In the genomic region with DNA sequence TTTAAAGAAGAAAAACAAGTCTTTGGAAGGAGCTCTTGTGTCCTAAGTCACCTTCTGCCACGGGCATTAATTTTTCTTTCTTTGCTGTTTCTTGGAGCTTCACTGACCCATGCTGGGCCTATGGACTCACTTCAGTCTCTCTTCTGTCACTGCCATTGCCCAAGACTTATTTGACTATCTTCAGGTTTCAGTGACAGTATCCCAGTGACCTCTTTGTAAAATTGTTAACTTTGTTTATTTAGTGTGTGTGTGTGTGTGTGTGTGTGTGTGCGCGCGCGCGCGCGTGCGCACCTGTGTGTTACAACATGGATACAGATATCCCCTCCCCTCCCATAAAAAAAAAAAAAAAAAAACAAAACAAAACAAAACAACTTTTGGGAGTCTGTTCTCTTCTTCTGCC, we compare ENCODE assay signal across 24 mouse cellular contexts. TPM values are rescaled to one million over a fixed set of nuclear protein-coding genes. Genes with fewer than 3 reads are reported as not detected.
DNase-seq lines count a peak whose midpoint lies in the region; ATAC-seq and TF ChIP-seq lines count a peak whose summit lies in the region.
"Had no signal": no experiment of that assay in that cellular context is flagged by ENCODE, and none has a peak within 500 bp of the region (broad histone marks: within the 10 kb centered on the region; RNA-seq: fewer than 3 reads in every experiment).

No protein-coding gene starts in this region.

- H3K9me3 ChIP-seq in heart, embryonic 10.5 days = no peaks in the 10 kb centered on the region
- no peaks in the 10 kb centered on the region for H3K9me3 ChIP-seq in liver, embryonic 16.5 days (replicated peaks; ENCODE audit: control insufficient read depth, low read length)
- no peaks in the 10 kb centered on the region for H3K9me3 ChIP-seq in liver, embryonic 11.5 days (ENCODE audit: control insufficient read depth, low read length)
- H3K9me3 ChIP-seq in lung, embryonic 14.5 days (ENCODE audit: low read depth, low read length) = no peaks in the 10 kb centered on the region
- H3K9me3 ChIP-seq: embryonic facial prominence, embryonic 10.5 days; embryonic facial prominence, embryonic 12.5 days; forebrain, embryonic 13.5 days; forebrain, embryonic 15.5 days had no signal

- no peaks in the 10 kb centered on the region for H3K36me3 ChIP-seq in heart, embryonic 10.5 days
- no peaks in the 10 kb centered on the region for H3K36me3 ChIP-seq in liver, embryonic 16.5 days (ENCODE audit: control insufficient read depth, insufficient read depth)
- H3K36me3 ChIP-seq in liver, embryonic 11.5 days (ENCODE audit: control insufficient read depth, insufficient read depth, low read length) = no peaks in the 10 kb centered on the region
- H3K36me3 ChIP-seq in lung, embryonic 14.5 days (ENCODE audit: insufficient read depth) = no peaks in the 10 kb centered on the region
- H3K36me3 ChIP-seq: embryonic facial prominence, embryonic 10.5 days; embryonic facial prominence, embryonic 12.5 days; forebrain, embryonic 15.5 days; G1E had no signal

- peak; percentile 7; the same call in 1 of the 2 replicates for ATAC-seq in liver, embryonic 16.5 days (ENCODE audit: low read depth)
- ATAC-seq in liver, embryonic 11.5 days (replicated peaks; ENCODE audit: low FRiP score) = no peak
- no peak for ATAC-seq in lung, embryonic 14.5 days (ENCODE audit: insufficient read depth)
- ATAC-seq: activated CD4-positive, CD25-positive, alpha-beta regulatory T cell, adult 4 months; CD4-positive, CD25-positive, alpha-beta regulatory T cell, adult 4 months; forebrain, embryonic 13.5 days; forebrain, embryonic 15.5 days; Patski had no signal

- TF ChIP-seq CTCF in lung, embryonic 14.5 days (IDR thresholded peaks at IDR 0.05; ENCODE audit: low read depth) = no peak

- no peak overlapping the region for H3K4me2 ChIP-seq in liver, embryonic 16.5 days (ENCODE audit: low read depth, low read length)
- no peak overlapping the region for H3K4me2 ChIP-seq in liver, embryonic 11.5 days
- peak overlapping the region; percentile 73 for H3K4me2 ChIP-seq in lung, embryonic 14.5 days
- H3K4me2 ChIP-seq: forebrain, embryonic 13.5 days; forebrain, embryonic 15.5 days had no signal

- H3K27me3 ChIP-seq in heart, embryonic 10.5 days (ENCODE audit: insufficient read depth, poor library complexity, severe bottlenecking) = no peaks in the 10 kb centered on the region
- no peaks in the 10 kb centered on the region for H3K27me3 ChIP-seq in liver, embryonic 16.5 days (ENCODE audit: control insufficient read depth, insufficient read depth, low read depth, low read length)
- no peaks in the 10 kb centered on the region for H3K27me3 ChIP-seq in liver, embryonic 11.5 days (replicated peaks; ENCODE audit: control insufficient read depth, insufficient read depth, low read length)
- no peaks in the 10 kb centered on the region for H3K27me3 ChIP-seq in lung, embryonic 14.5 days (ENCODE audit: insufficient read depth, low read length)
- H3K27me3 ChIP-seq: CH12.LX; embryonic facial prominence, embryonic 12.5 days; forebrain, embryonic 13.5 days; forebrain, embryonic 15.5 days; Patski had no signal

- peak; percentile 33 for DNase-seq in heart, adult 11 months
- DNase-seq in heart, embryonic 10.5 days (ENCODE audit: low spot score) = no peak
- no peak for DNase-seq in liver, embryonic 11.5 days (ENCODE audit: low spot score)
- no peak for DNase-seq in lung, embryonic 14.5 days
- DNase-seq in lung, postnatal 14 days = no peak
- DNase-seq: adrenal gland, adult 8-10 months; adrenal gland, postnatal 14 days; adrenal gland, postnatal 36 days; B cell, adult 2 months; cerebellum, adult 11-12 months; cerebellum, adult 2 months; cerebellum, adult 9-10 months; cerebellum, postnatal 10 days; cerebellum, postnatal 25 days had no signal

- H3K4me1 ChIP-seq in heart, embryonic 10.5 days = peaks cover 12% of the 10 kb centered on the region
- no peaks in the 10 kb centered on the region for H3K4me1 ChIP-seq in liver, embryonic 16.5 days (ENCODE audit: control insufficient read depth, low read depth, low read length)
- H3K4me1 ChIP-seq in liver, embryonic 11.5 days (replicated peaks; ENCODE audit: control insufficient read depth, insufficient read depth, low read length) = no peaks in the 10 kb centered on the region
- H3K4me1 ChIP-seq in lung, embryonic 14.5 days (ENCODE audit: insufficient read depth) = no peaks in the 10 kb centered on the region; the same call in 1 of the 2 replicates

- over 99% methylated on average over 9 of the region's 9 CpGs for WGBS in heart, embryonic 10.5 days
- 87% methylated on average over 9 of the region's 9 CpGs for WGBS in liver, embryonic 16.5 days (ENCODE audit: insufficient replicate concordance)
- 95% methylated on average over 9 of the region's 9 CpGs for WGBS in liver, embryonic 11.5 days
- 91% methylated on average over 9 of the region's 9 CpGs for WGBS in lung, embryonic 14.5 days

- H3K27ac ChIP-seq in heart, embryonic 10.5 days = no peak overlapping the region
- no peak overlapping the region for H3K27ac ChIP-seq in liver, embryonic 16.5 days (ENCODE audit: low read length)
- no peak overlapping the region for H3K27ac ChIP-seq in liver, embryonic 11.5 days (ENCODE audit: low read depth, low read length)
- no peak overlapping the region for H3K27ac ChIP-seq in lung, embryonic 14.5 days (ENCODE audit: low read depth)
- H3K27ac ChIP-seq: embryonic facial prominence, embryonic 10.5 days; embryonic facial prominence, embryonic 12.5 days; forebrain, embryonic 13.5 days; forebrain, embryonic 15.5 days had no signal

- H3K9ac ChIP-seq in liver, embryonic 16.5 days (ENCODE audit: low read depth, low read length) = no peak overlapping the region
- H3K9ac ChIP-seq in liver, embryonic 11.5 days (ENCODE audit: low read depth, low read length) = no peak overlapping the region
- no peak overlapping the region for H3K9ac ChIP-seq in lung, embryonic 14.5 days
- H3K9ac ChIP-seq: embryonic facial prominence, embryonic 12.5 days; forebrain, embryonic 13.5 days; forebrain, embryonic 15.5 days had no signal

- H3K4me3 ChIP-seq in heart, embryonic 10.5 days = no peak overlapping the region
- H3K4me3 ChIP-seq in liver, embryonic 16.5 days (ENCODE audit: low read depth, low read length) = no peak overlapping the region
- H3K4me3 ChIP-seq in liver, embryonic 11.5 days (ENCODE audit: low read depth, low read length) = no peak overlapping the region
- H3K4me3 ChIP-seq in lung, embryonic 14.5 days (ENCODE audit: low read depth, low read length) = no peak overlapping the region
- H3K4me3 ChIP-seq: embryonic facial prominence, embryonic 10.5 days; embryonic facial prominence, embryonic 12.5 days; forebrain, embryonic 13.5 days; forebrain, embryonic 15.5 days had no signal

RNA-seq across cellular contexts. Expression of gene Acss3, which starts 2.2 kb away (rescaled TPM):
- 1.7 and 2.4 TPM in 2 replicates for polyA plus RNA-seq in heart, embryonic 10.5 days (2016; fragmentation: Nextera tagmentation; extraction: Ambion mirVana)
- 0.44 and 0.64 TPM in 2 replicates for polyA plus RNA-seq in liver, embryonic 16.5 days (2015; fragmentation: Nextera tagmentation; extraction: Ambion mirVana)
- polyA plus RNA-seq in liver, embryonic 11.5 days (2014; fragmentation: Nextera tagmentation; extraction: Ambion mirVana) = 0.92 and 0.99 TPM in 2 replicates
- 13.5 and 14.0 TPM in 2 replicates for polyA plus RNA-seq in lung, embryonic 14.5 days (2014; fragmentation: Nextera tagmentation; extraction: Ambion mirVana)
- polyA plus RNA-seq: activated CD4-positive, CD25-positive, alpha-beta regulatory T cell, adult 4 months; CD4-positive, CD25-positive, alpha-beta regulatory T cell, adult 4 months; G1E had no signal
